Mouse (Mus musculus) mouse trophoblast stem cell (cell line): ENCODE data around the gene Asb4.

Source experiments
- in situ Hi-C, 2 experiments: fragments of 300-500 bp; cut with MseI, MboI; formaldehyde crosslinking; loops; 2 replicates in 1 of 2; 3 replicates in 1 of 2; pipeline ENCODE4 v1.15.1; 2025

Gene Asb4

GRCm38 (mm10) chr6:5443104-5443863, 60.1 kb downstream of the Asb4 start:
- in situ Hi-C loops: no loop called here

DNA sequence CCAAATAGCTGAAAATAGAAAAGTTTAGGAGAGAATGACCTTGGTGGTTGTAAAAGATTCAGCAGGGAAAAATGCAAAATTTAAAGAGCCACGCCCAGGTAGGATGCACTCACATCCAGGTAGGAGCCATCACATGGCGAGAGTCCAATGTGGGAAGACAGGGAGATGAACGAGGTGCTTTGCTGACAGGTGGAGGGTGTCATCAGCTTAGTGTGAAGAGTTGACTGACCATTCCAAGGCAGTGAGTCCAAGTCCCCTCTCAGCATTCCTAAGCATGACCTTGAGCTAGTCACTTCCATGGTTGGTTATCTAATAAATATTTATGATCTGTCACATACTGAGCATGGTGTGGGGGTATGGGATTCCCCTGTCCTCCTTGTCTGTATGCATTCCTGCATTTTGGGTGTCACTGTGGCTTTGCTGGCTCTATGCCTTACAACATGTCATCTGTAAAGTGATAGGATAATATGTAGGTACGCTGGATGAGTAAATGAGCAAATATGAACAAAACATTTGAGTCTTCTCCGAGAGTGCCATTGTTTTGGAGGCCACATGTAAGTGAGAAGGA, 61.2 kb downstream of the Asb4 start:
- in situ Hi-C loops: no loop called here

- in situ Hi-C loops: no loop called here
These were observed 63.8 kb downstream of the Asb4 start for GRCm38 (mm10) chr6:5447013-5447412.

- in situ Hi-C loops: no loop called here
These were observed 64.4 kb downstream of the Asb4 start for GRCm38 (mm10) chr6:5447546-5447945.

GRCm38 (mm10) chr6:5448396-5448795, 65.2 kb downstream of the Asb4 start:
- in situ Hi-C loops: no loop called here

GRCm38 (mm10) chr6:5449878-5450277, 66.7 kb downstream of the Asb4 start:
- in situ Hi-C loops: no loop called here

DNA sequence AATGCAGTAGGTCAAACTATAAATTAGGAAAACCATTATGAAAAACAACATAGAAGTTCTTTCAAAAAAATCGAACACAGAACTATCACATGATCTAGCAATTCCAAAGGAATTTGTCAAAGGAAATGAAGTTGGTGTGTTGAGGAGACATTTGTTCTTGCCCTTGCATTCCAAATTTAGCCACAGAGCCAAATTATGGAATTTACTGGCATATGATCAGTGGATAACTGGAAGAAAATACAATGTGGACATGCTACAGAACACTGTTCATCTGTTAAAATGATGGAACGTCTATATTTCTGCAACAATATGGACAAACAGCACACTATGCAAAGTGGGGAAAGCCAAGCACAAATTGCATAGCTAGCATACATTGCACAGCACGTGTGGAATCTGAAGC, 72.7 kb downstream of the Asb4 start:
- in situ Hi-C loops: no loop called here

DNA sequence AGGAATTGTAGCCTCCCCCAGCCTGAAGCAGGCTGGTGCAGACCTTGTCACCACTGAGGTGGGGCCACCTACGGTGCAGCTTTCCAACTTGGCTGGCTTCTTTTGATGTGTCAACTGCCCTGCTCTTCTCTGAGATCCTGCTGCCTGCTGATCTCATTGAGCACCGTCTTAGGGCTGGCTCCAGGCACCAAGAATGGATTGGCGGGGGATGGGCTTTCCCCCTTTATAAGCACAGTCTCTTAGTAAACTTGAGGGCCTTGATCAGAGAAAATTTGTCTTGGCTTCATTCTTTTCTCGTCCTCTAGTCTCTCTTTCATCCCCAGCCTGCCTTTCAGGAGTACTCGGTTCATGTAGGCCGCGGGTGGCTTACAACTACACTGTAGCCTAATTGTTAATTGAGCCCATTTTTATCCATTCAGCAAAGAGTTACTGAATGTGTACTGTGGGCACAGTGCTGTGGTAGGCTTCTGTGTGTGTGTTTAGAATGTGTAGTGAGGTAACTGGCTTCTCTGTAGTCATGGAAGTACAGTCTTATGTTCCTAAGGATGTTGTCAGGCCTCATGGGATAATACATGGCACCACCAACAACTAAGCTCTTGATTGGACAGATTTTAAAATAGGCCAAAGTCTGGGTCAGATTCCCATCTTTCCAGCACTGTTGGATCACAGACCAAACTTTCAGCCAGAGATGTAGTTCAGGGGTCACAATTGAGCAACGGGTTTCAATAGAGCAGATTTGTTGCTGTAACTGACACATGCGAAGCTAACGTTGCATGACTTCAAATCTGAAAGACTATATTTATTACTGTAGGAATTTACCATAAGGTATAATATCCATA, 87.5 kb downstream of the Asb4 start:
- in situ Hi-C loops: no loop called here

- in situ Hi-C loops: no loop called here
These were observed 89.5 kb downstream of the Asb4 start for GRCm38 (mm10) chr6:5472692-5473091.

- in situ Hi-C loops: no loop called here
These were observed 90.8 kb downstream of the Asb4 start for GRCm38 (mm10) chr6:5474021-5474420.

GRCm38 (mm10) chr6:5481066-5481465, 97.9 kb downstream of the Asb4 start:
- in situ Hi-C loops: no loop called here

DNA sequence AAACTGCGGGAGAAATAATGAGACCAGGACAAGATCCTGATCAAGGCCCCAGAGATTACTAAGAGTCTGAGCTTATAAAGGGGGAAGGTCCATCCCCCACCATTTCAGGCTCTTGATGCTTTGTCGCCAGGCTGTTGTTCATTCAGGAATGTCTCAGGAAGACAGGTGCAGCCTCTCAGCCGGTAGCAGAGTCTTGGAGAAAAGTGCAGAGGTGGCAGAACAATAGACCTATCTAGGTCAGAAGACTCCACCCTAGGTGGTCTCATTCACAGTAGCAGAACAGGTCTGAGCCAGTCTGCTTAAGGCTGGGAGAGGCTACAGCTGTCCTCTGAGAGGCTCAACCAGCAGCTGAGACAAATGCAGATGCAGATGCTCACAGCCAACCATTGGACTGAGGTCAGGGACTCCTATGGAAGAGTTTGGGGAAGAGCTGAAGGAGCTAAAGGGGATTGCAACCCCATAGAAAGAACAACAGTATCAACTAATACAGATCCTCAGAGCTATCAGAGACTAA, 99.1 kb downstream of the Asb4 start:
- in situ Hi-C loops: no loop called here
